Comparison of ENCODE assay signal across 9 mouse cellular contexts in the genomic region with DNA sequence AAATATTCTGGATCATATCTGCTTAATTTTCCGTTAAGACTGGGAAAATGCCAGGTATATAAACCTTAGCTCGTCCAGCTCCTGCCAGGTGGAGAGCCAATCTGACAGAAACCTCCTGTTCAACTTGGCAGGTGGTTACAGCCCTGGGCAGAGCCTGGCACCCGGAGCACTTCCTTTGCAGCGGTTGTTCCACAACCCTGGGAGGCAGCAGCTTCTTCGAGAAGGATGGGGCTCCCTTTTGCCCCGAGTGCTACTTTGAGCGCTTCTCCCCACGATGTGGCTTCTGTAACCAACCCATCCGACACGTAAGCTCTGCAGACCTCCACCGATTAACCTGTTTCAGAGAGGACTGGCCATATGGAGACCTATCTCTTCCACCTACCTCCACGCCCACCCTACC. TPM values are rescaled to one million over a fixed set of nuclear protein-coding genes. Genes with fewer than 3 reads are reported as not detected.
DNase-seq lines count a peak whose midpoint lies in the region; ATAC-seq and TF ChIP-seq lines count a peak whose summit lies in the region.
"Had no signal": no experiment of that assay in that cellular context is flagged by ENCODE, and none has a peak within 500 bp of the region (broad histone marks: within the 10 kb centered on the region; RNA-seq: fewer than 3 reads in every experiment).

No protein-coding gene starts in this region.

- intact Hi-C loops in heart, adult 2 months (cut with DNase I): no loop called here

- no peaks in the 10 kb centered on the region for H3K9me3 ChIP-seq in heart, embryonic 10.5 days
- no peaks in the 10 kb centered on the region for H3K9me3 ChIP-seq in hindbrain, embryonic 14.5 days (ENCODE audit: control insufficient read depth, low read length)
- no peaks in the 10 kb centered on the region for H3K9me3 ChIP-seq in midbrain, postnatal 0 days (ENCODE audit: low read length)

- peaks cover 61% of the 10 kb centered on the region for H3K36me3 ChIP-seq in heart, embryonic 10.5 days
- no peaks in the 10 kb centered on the region; the same call in 1 of the 2 replicates for H3K36me3 ChIP-seq in heart, adult 2 months (ENCODE audit: control insufficient read depth, insufficient read depth, low read length)
- H3K36me3 ChIP-seq in hindbrain, embryonic 14.5 days (replicated peaks; ENCODE audit: control insufficient read depth, insufficient read depth): no peaks in the 10 kb centered on the region
- H3K36me3 ChIP-seq in midbrain, postnatal 0 days (ENCODE audit: insufficient read depth, low read length): no peaks in the 10 kb centered on the region

- TF ChIP-seq EP300 in heart, adult 2 months (IDR thresholded peaks at IDR 0.05; ENCODE audit: insufficient read depth, low read depth, low read length): no peak

- H3K4me3 ChIP-seq in heart, embryonic 10.5 days: 0 out of 2 replicates have a peak overlapping the region, but pooled peaks have one; percentile 17
- H3K4me3 ChIP-seq in heart, adult 2 months: no peak overlapping the region
- H3K4me3 ChIP-seq in hindbrain, embryonic 14.5 days (replicated peaks; ENCODE audit: low read length): peak overlapping the region; percentile 30; the same call in 1 of the 2 replicates
- no peak overlapping the region for H3K4me3 ChIP-seq in midbrain, postnatal 0 days (ENCODE audit: low read depth, low read length)

- no peaks in the 10 kb centered on the region for H3K79me2 ChIP-seq in heart, adult 2 months (replicated peaks; ENCODE audit: control insufficient read depth, insufficient read depth, low read length)

- peak overlapping the region; percentile 55 for H3K4me2 ChIP-seq in hindbrain, embryonic 14.5 days (replicated peaks)
- peak overlapping the region; percentile 40 for H3K4me2 ChIP-seq in midbrain, postnatal 0 days (ENCODE audit: low read depth, low read length, poor library complexity, severe bottlenecking)

- H3K4me1 ChIP-seq in heart, embryonic 10.5 days: peaks cover 42% of the 10 kb centered on the region
- peaks cover 5% of the 10 kb centered on the region for H3K4me1 ChIP-seq in heart, adult 2 months (ENCODE audit: control insufficient read depth, insufficient read depth, low read length)
- peaks cover 9% of the 10 kb centered on the region for H3K4me1 ChIP-seq in hindbrain, embryonic 14.5 days (replicated peaks; ENCODE audit: control insufficient read depth, insufficient read depth, low read length)
- H3K4me1 ChIP-seq in midbrain, postnatal 0 days (ENCODE audit: insufficient read depth, low read length): peaks cover 3% of the 10 kb centered on the region; the same call in 1 of the 2 replicates

- no peak for TF ChIP-seq CTCF in heart, adult 2 months (IDR thresholded peaks at IDR 0.05)
- TF ChIP-seq CTCF in midbrain, postnatal 0 days (IDR thresholded peaks at IDR 0.05): no peak

- no peak overlapping the region for H3K9ac ChIP-seq in heart, adult 2 months (ENCODE audit: low read depth, low read length)
- no peak overlapping the region for H3K9ac ChIP-seq in hindbrain, embryonic 14.5 days
- no peak overlapping the region for H3K9ac ChIP-seq in midbrain, postnatal 0 days (replicated peaks; ENCODE audit: low read length, poor library complexity, severe bottlenecking)

- no peak for DNase-seq in heart, embryonic 10.5 days (ENCODE audit: low spot score)
- no peak for DNase-seq in heart, adult 2 months
- DNase-seq in cerebellum, adult 9-11 months: peak; percentile 70
- no peak for DNase-seq in hindbrain, embryonic 14.5 days (ENCODE audit: low spot score)
- no peak for DNase-seq in midbrain, postnatal 0 days (ENCODE audit: low spot score)
- no peak for DNase-seq in layer of hippocampus, adult 9-11 months
- no peak for DNase-seq in layer of hippocampus, postnatal 25 days (ENCODE audit: extremely low spot score in 1 of 2, low spot score in 1 of 2)
- no peak for DNase-seq in ovary, postnatal 36 days (ENCODE audit: low spot score)

- 64% methylated on average over 12 of the region's 12 CpGs for WGBS in heart, embryonic 10.5 days
- 66% methylated on average over 12 of the region's 12 CpGs for WGBS in heart, adult 2 months
- 54% methylated on average over 12 of the region's 12 CpGs for WGBS in hindbrain, embryonic 14.5 days
- WGBS in midbrain, postnatal 0 days: 60% methylated on average over 12 of the region's 12 CpGs

- ATAC-seq in hindbrain, embryonic 14.5 days (ENCODE audit: low FRiP score): no peak
- ATAC-seq in midbrain, postnatal 0 days (ENCODE audit: low FRiP score): no peak

- TF ChIP-seq POLR2A in heart, adult 2 months (IDR thresholded peaks at IDR 0.05; ENCODE audit: insufficient read depth, low read depth, low read length): no peak

- H3K27ac ChIP-seq in heart, embryonic 10.5 days: no peak overlapping the region
- no peak overlapping the region for H3K27ac ChIP-seq in heart, adult 2 months
- no peak overlapping the region for H3K27ac ChIP-seq in hindbrain, embryonic 14.5 days
- H3K27ac ChIP-seq in midbrain, postnatal 0 days (ENCODE audit: low read depth, low read length): no peak overlapping the region

- H3K27me3 ChIP-seq in heart, embryonic 10.5 days (ENCODE audit: insufficient read depth, poor library complexity, severe bottlenecking): no peaks in the 10 kb centered on the region
- no peaks in the 10 kb centered on the region for H3K27me3 ChIP-seq in heart, adult 2 months (ENCODE audit: control insufficient read depth, insufficient read depth, low read length)
- no peaks in the 10 kb centered on the region for H3K27me3 ChIP-seq in hindbrain, embryonic 14.5 days (ENCODE audit: control insufficient read depth, insufficient read depth, low read length)
- H3K27me3 ChIP-seq in midbrain, postnatal 0 days (ENCODE audit: insufficient read depth, low read length): no peaks in the 10 kb centered on the region

RNA-seq across cellular contexts. Expression of a gene that starts 5.3 kb away (rescaled TPM):
- polyA plus RNA-seq in heart, embryonic 10.5 days (2016; fragmentation: Nextera tagmentation; extraction: Ambion mirVana): 144 and 202 TPM in 2 replicates
- total RNA-seq in heart, adult 2 months (2021): 10 to 100 TPM; 14.3 to 20.1 TPM
- 26.2 and 28.2 TPM in 2 replicates for polyA plus RNA-seq in heart, adult 2 months (2012; rRNA removed)
- 23.5 and 27.8 TPM in 2 replicates for polyA plus RNA-seq in hindbrain, embryonic 14.5 days (2014; fragmentation: Nextera tagmentation; extraction: Ambion mirVana)
- total RNA-seq in midbrain, postnatal 0 days (2014; rRNA removed): 14.4 and 20.2 TPM in 2 replicates
- polyA plus RNA-seq in midbrain, postnatal 0 days (2015; fragmentation: Nextera tagmentation; extraction: Ambion mirVana): 18.2 and 23.0 TPM in 2 replicates
- 10 to 100 TPM; 16.3 to 20.4 TPM for total RNA-seq in layer of hippocampus, postnatal 25 days (2021)

RNA-seq across cellular contexts. Expression of a gene that starts 13.5 kb away (rescaled TPM):
- polyA plus RNA-seq in heart, embryonic 10.5 days (2016; fragmentation: Nextera tagmentation; extraction: Ambion mirVana): 0.37 and 0.48 TPM in 2 replicates
- total RNA-seq in heart, adult 2 months (2021): not detected
- 0.37 TPM in 1 of 2 replicates, not detected in the other for polyA plus RNA-seq in heart, adult 2 months (2012; rRNA removed)
- polyA plus RNA-seq in hindbrain, embryonic 14.5 days (2014; fragmentation: Nextera tagmentation; extraction: Ambion mirVana): 0.23 TPM in 1 of 2 replicates, not detected in the other
- not detected in 2 replicates for total RNA-seq in midbrain, postnatal 0 days (2014; rRNA removed)
- polyA plus RNA-seq in midbrain, postnatal 0 days (2015; fragmentation: Nextera tagmentation; extraction: Ambion mirVana): 0.36 TPM in 1 of 2 replicates, not detected in the other
- total RNA-seq in layer of hippocampus, postnatal 25 days (2021): not detected
- polyA plus RNA-seq: C2C12 had no signal

RNA-seq across cellular contexts. Expression of a gene that starts 14.1 kb away (rescaled TPM):
- 7.1 and 7.2 TPM in 2 replicates for polyA plus RNA-seq in heart, embryonic 10.5 days (2016; fragmentation: Nextera tagmentation; extraction: Ambion mirVana)
- total RNA-seq in heart, adult 2 months (2021): 1 to 10 TPM; 3.2 to 3.6 TPM
- 1.7 and 2.2 TPM in 2 replicates for polyA plus RNA-seq in heart, adult 2 months (2012; rRNA removed)
- 7.4 and 8.7 TPM in 2 replicates for polyA plus RNA-seq in hindbrain, embryonic 14.5 days (2014; fragmentation: Nextera tagmentation; extraction: Ambion mirVana)
- 3.6 and 6.3 TPM in 2 replicates for total RNA-seq in midbrain, postnatal 0 days (2014; rRNA removed)
- 4.2 and 4.4 TPM in 2 replicates for polyA plus RNA-seq in midbrain, postnatal 0 days (2015; fragmentation: Nextera tagmentation; extraction: Ambion mirVana)
- total RNA-seq in layer of hippocampus, postnatal 25 days (2021): 1 to 10 TPM; 3.6 to 3.9 TPM

RNA-seq across cellular contexts. Expression of a gene that starts 14.8 kb away (rescaled TPM):
- 16.6 and 17.5 TPM in 2 replicates for polyA plus RNA-seq in heart, embryonic 10.5 days (2016; fragmentation: Nextera tagmentation; extraction: Ambion mirVana)
- 1 to 10 TPM; 6.8 to 7.1 TPM for total RNA-seq in heart, adult 2 months (2021)
- polyA plus RNA-seq in heart, adult 2 months (2012; rRNA removed): 11.2 and 12.3 TPM in 2 replicates
- 9.1 and 10.7 TPM in 2 replicates for polyA plus RNA-seq in hindbrain, embryonic 14.5 days (2014; fragmentation: Nextera tagmentation; extraction: Ambion mirVana)
- 15.0 and 19.9 TPM in 2 replicates for total RNA-seq in midbrain, postnatal 0 days (2014; rRNA removed)
- polyA plus RNA-seq in midbrain, postnatal 0 days (2015; fragmentation: Nextera tagmentation; extraction: Ambion mirVana): 15.2 and 15.9 TPM in 2 replicates
- 10 to 100 TPM; 12.4 to 13.2 TPM for total RNA-seq in layer of hippocampus, postnatal 25 days (2021)

RNA-seq across cellular contexts. Expression of a gene that starts 45.8 kb away (rescaled TPM):
- polyA plus RNA-seq in heart, embryonic 10.5 days (2016; fragmentation: Nextera tagmentation; extraction: Ambion mirVana): 258 and 459 TPM in 2 replicates
- total RNA-seq in heart, adult 2 months (2021): 1,000 to 10,000 TPM; 2,428 to 3,099 TPM
- 4,809 and 7,642 TPM in 2 replicates for polyA plus RNA-seq in heart, adult 2 months (2012; rRNA removed)
- not detected in 2 replicates for polyA plus RNA-seq in hindbrain, embryonic 14.5 days (2014; fragmentation: Nextera tagmentation; extraction: Ambion mirVana)
- total RNA-seq in midbrain, postnatal 0 days (2014; rRNA removed): not detected in 2 replicates
- 3.3 and 3.8 TPM in 2 replicates for polyA plus RNA-seq in midbrain, postnatal 0 days (2015; fragmentation: Nextera tagmentation; extraction: Ambion mirVana)
- 1 to 10 TPM; 2.7 to 4.4 TPM for total RNA-seq in layer of hippocampus, postnatal 25 days (2021)

Comparison
In these comparisons a context has a peak if more than half of its experiments do, and no peak if none do; other contexts are left out.
1. H3K4me3 ChIP-seq: peak in heart, embryonic 10.5 days (single experiment) and hindbrain, embryonic 14.5 days (single experiment); none in heart, adult 2 months (single experiment) and midbrain, postnatal 0 days (single experiment).